Mouse (Mus musculus): ENCODE measurements around the gene Lpgat1.
A peak's percentile ranks its signal among the peaks of the same experiment; 100 is the strongest.

The Lpgat1 gene

DNA sequence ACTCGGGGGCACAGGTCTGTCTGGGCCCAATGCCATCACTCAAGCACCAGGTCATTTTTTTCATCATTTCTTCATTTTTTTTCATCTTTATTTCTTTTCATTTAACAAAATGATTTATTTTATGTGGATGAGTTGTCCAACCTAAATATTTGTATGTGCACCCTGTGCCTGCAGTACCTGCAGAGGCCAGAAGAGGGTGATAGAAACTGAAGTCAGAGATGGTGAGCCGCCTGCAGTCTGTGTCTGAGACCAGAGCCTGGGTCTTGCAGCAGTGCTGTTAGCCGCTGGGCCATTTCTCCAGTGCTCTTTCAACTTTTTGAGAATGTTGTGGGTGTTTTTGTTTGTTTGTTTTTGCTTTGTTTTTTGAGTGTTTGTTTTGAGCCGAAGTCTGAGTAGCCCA lies 89.1 kb downstream of the Lpgat1 start:
- DNase-seq (ENCODE audit: low spot score in 2 of 2), result no peak

GRCm38 (mm10) chr1:191807979-191808378 lies 90.3 kb downstream of the Lpgat1 start:
- no peak for DNase-seq (ENCODE audit: low spot score in 2 of 2)

DNA sequence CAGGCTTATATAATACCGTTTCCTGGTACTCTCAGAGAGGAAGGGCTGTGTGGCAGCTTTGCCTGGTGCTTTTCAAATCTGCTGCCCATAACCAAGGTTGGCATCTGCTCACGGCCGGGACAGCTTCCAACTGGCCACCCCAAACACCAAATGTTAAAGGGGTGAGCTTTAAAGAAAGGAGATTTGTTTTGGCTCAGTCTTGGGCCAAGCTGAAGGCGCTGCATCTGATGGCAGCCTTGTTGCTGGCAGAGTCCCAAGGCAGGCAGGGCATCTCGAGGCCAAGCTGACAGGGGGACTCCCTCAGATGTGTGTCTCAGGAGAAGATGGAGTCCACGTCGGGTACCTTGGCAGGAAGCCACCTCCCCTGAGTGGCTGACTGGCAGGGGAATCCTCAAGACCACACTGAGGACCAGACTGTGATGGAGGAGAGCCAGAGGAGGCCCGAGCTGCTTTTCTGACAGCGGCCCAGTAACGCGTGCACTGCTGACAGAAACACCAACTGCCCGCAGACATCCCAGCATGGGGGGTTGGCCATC lies 91.1 kb downstream of the Lpgat1 start:
- no peak for DNase-seq (ENCODE audit: low spot score in 2 of 2)

DNA sequence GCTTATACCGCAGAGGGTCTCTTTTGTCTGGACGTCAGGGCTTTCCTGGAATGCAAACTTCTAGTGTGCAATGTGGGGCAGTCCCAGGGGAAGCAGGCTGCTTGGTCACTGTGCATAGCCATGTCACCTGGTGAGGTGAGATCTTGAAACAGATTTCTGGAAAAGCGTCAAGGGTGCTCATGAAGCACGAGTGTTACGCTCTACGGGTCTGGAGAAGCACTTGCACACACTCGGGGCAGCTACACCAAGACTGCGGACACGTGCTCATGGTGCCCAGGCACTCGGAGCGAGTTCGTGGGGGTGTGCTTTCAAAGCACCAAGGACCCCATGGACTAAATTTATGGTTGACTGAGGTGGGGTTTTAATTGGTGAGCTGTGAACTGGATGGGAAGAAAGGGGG lies 94.1 kb downstream of the Lpgat1 start:
- no peak for DNase-seq (ENCODE audit: low spot score in 2 of 2)

GRCm38 (mm10) chr1:191812949-191813691 lies 95.5 kb downstream of the Lpgat1 start:
- DNase-seq (ENCODE audit: low spot score in 2 of 2), result no peak

DNA sequence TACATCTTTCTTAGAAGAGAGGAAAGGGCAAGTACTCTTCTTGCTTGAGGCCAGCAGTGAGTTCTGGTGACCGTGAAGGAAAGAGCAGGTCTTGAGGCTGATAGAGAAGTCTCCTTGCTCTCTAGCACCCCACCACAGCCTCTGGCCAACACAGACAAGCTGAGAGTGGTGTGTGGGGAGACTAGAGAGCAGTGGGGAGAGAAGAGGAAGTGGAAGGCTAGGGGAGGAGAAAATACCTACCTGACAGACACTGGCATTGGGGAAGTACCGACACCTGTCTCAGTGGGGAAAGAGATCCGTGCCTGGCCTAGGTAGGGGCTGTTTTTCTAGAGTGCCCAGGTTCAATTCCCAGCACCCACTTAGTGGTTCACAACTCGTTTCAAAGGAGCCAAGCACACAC lies 96.6 kb downstream of the Lpgat1 start:
- no peak for DNase-seq (ENCODE audit: low spot score in 2 of 2)

GRCm38 (mm10) chr1:191814935-191815334 lies 97.3 kb downstream of the Lpgat1 start:
- DNase-seq (ENCODE audit: low spot score in 2 of 2), result peak in 1 of 2 experiments; percentile 24

- DNase-seq (ENCODE audit: low spot score in 2 of 2), result no peak
Measured at GRCm38 (mm10) chr1:191816596-191816995, 99.0 kb downstream of the Lpgat1 start.

DNA sequence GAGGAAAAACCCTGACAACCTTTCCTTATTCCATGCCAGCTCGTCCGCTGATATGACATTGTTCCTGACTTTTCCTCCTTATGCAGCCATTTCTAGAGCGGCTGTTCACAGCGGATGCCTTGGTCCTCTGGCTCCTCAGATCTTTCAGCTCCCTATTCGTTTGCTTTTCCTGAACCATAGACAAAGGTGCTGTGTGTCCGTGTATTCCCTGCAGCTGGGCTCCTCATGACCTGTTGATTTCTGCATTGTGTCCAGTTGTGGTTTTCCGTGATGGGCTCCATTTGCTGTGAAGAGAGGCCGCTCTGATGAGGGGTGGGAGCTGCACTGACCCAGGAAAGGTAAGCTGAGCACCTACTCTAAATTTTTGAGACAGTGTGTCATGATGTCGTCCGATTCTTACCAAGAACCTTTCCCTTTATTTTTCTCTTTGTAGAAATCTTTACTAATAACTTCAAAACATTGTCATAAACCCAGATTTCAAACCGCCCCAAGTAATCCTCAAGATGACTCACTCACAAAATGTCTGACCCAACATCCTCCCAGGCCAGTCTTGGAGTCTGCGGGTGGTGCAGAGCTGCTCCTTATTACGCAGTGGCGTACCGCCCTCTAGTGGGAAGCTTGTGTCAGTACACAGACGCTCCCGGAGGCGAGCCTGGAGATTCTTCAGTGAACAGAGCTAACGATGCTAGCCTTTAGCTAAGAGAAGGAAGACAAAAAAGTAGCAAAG lies 99.9 kb downstream of the Lpgat1 start:
- peak; percentile 83 to 86 for DNase-seq (ENCODE audit: low spot score in 2 of 2)

DNA sequence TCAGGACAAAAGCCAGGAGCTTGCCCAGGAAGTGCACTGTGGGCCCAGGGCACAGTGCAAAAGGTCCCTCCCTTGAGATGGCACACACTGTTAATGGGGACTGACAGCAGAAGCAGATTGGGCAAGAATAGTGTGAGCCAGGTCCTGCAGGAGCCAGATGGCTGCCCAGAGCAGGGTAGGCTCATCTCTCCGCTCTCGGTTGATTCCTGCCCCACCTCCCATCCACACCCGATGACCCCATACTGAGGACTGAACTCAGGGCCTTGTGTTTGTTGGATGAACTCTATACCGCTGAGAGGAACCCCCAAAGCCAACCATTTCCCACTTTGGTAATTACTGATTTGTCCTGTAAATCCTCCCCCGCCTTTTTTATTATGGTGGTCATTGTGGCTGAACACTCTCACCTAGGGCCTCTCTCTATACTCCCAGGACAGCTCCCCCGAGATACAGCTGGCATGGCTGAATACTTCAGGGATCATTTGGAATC lies 100.6 kb downstream of the Lpgat1 start:
- DNase-seq (ENCODE audit: low spot score in 2 of 2), result no peak

- no peak for DNase-seq (ENCODE audit: low spot score in 2 of 2)
Measured at GRCm38 (mm10) chr1:191819026-191819425, 101.4 kb downstream of the Lpgat1 start.

DNA sequence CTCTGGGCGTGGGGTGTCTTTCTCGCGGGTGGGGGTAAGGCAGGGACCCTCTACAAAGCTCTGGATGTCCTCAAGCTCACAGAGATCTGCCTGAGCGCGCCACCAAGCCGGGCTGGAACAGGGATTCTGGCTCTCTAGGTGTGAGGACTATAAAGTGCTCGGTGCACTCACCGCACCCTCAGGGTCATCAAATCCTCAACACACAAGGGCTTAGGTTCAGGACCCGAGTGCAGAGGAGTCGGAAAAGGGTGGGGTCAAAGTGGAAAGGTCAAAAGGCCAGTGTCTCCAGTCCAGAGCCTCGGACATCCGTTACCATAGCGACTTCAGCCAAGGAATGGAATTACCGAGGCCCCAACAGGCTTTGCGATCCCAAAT lies 103.3 kb downstream of the Lpgat1 start:
- DNase-seq (ENCODE audit: low spot score in 2 of 2), result no peak

DNA sequence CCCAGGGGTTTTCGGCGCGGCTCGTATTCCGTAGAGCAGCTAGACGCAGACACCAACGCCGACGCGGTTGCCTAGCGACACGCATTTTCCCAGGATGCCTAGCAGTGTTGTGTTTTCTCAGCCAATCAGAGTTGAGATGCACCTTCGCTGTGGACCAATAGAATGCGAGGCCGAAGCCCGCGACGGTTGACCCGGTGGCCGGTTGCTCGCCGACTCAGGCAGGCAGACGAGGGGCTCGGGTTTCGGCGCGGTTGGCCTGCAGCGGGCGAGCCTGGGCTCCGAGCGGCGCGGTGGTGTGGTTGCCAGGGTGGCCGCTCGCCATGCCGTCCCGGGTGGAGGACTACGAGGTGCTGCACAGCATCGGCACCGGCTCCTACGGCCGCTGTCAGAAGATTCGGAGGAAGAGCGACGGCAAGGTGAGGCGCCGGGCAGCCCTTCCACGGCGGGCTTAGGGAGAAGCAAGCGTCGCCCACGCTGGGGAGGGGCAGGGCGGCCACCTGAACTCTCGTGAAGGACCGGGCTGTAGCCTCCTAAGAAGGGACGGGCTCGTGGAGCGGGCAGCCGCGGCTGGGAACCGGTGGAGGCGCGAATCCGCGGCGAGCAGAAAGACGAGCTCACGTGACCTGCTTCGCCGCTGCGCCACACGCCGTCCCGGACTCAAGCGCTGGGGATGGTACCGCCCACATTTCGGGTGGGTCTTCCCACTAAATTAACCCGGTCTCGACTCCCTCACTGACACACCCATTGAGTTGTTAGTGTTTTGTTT lies 103.9 kb downstream of the Lpgat1 start, which contains the start of gene Nek2:
TSS of gene Nek2 (plus strand) at position 119 of the 766 bp plus-strand sequence.
- peak; percentile 90 to 95 for DNase-seq (ENCODE audit: low spot score in 2 of 2)

- DNase-seq (ENCODE audit: low spot score in 2 of 2), result no peak
Measured at GRCm38 (mm10) chr1:191829124-191829523, 111.5 kb downstream of the Lpgat1 start.

DNA sequence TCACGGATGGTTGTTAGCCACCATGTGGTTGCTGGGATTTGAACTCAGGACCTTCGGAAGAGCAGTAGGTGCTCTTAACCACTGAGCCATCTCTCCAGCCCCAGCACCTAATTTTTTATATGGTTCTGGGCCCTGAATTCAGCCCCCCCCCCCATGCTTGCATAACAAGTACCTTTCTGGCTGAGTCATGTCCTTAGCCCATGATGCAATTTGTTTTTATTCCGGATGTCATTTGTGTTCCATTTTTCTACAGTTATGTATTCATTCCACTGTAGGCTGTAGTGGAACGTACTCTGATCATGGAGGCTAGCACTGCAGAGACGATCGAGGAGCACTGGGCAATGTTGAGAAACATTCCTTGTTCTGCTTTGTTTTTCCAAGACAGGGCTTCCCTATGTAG lies 115.8 kb downstream of the Lpgat1 start:
- DNase-seq (ENCODE audit: low spot score in 2 of 2), result no peak

Data from urinary bladder, postnatal 36 days (tissue).